In the genomic region with DNA sequence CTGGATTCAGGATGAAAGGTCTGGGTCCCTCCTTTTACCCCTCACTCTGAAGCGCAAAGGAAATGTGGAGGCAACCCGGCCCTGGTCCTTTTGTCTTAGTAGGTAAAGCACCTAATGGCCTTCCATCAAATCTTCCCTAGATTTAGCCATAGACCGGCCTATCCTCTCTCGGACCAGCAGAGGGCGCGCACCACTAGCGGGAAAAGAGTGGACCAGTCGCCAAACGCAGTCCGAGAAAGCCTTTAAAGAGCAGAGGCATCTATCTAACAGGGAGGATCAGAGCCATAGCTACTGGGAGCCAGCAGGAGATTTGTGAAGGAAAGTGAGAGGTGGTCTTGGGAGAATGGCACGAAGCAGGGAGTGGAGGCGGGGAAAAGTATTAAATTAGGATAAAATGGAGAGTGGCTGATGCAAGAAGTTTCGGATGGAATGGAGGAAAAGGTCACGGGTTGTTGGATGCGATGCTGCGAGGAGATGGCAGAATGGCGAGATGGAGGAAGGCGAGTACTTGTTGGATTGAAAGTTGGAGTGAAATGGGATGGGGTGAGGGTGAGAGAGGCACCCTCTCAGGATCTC, we compare ENCODE assay signal across 10 mouse cellular contexts. TPM values are rescaled to one million over a fixed set of nuclear protein-coding genes. Genes with fewer than 3 reads are reported as not detected.
DNase-seq lines count a peak whose midpoint lies in the region; ATAC-seq and TF ChIP-seq lines count a peak whose summit lies in the region.
"Had no signal": no experiment of that assay in that cellular context is flagged by ENCODE, and none has a peak within 500 bp of the region (broad histone marks: within the 10 kb centered on the region; RNA-seq: fewer than 3 reads in every experiment).

No protein-coding gene starts in this region.

- WGBS in liver, adult 2 months: 6% methylated on average over 18 of the region's 18 CpGs
- 6% methylated on average over 18 of the region's 18 CpGs for WGBS in liver, embryonic 12.5 days (ENCODE audit: insufficient replicate concordance)
- 2% methylated on average over 18 of the region's 18 CpGs for WGBS in forebrain, embryonic 11.5 days
- WGBS in hindbrain, embryonic 14.5 days: 2% methylated on average over 18 of the region's 18 CpGs
- 3% methylated on average over 18 of the region's 18 CpGs for WGBS in limb, embryonic 10.5 days

- H3K4me3 ChIP-seq in liver, adult 2 months (ENCODE audit: insufficient read depth, low read depth, low read length): no peak overlapping the region
- H3K4me3 ChIP-seq in liver, embryonic 12.5 days: no peak overlapping the region
- H3K4me3 ChIP-seq in forebrain, embryonic 11.5 days (ENCODE audit: low read depth, low read length): no peak overlapping the region
- H3K4me3 ChIP-seq in hindbrain, embryonic 14.5 days (replicated peaks; ENCODE audit: low read length): no peak overlapping the region
- no peak overlapping the region for H3K4me3 ChIP-seq in limb, embryonic 10.5 days
- H3K4me3 ChIP-seq: embryonic facial prominence, embryonic 12.5 days; neural tube, embryonic 12.5 days had no signal

- H3K9me3 ChIP-seq in liver, embryonic 12.5 days (replicated peaks): no peaks in the 10 kb centered on the region
- H3K9me3 ChIP-seq in forebrain, embryonic 11.5 days (ENCODE audit: control insufficient read depth, low read length): no peaks in the 10 kb centered on the region
- no peaks in the 10 kb centered on the region for H3K9me3 ChIP-seq in hindbrain, embryonic 14.5 days (ENCODE audit: control insufficient read depth, low read length)
- no peaks in the 10 kb centered on the region for H3K9me3 ChIP-seq in limb, embryonic 10.5 days (replicated peaks)
- H3K9me3 ChIP-seq: embryonic facial prominence, embryonic 12.5 days; neural tube, embryonic 12.5 days had no signal

- H3K9ac ChIP-seq in liver, adult 2 months (ENCODE audit: low read depth, low read length): no peak overlapping the region
- no peak overlapping the region for H3K9ac ChIP-seq in liver, embryonic 12.5 days
- no peak overlapping the region for H3K9ac ChIP-seq in forebrain, embryonic 11.5 days (ENCODE audit: low read length)
- no peak overlapping the region for H3K9ac ChIP-seq in hindbrain, embryonic 14.5 days
- H3K9ac ChIP-seq: embryonic facial prominence, embryonic 12.5 days; neural tube, embryonic 12.5 days had no signal

- H3K27ac ChIP-seq in liver, adult 2 months (replicated peaks; ENCODE audit: insufficient read depth, low read depth, low read length): no peak overlapping the region
- H3K27ac ChIP-seq in liver, embryonic 12.5 days: no peak overlapping the region
- H3K27ac ChIP-seq in forebrain, embryonic 11.5 days (ENCODE audit: low read depth, low read length): no peak overlapping the region
- H3K27ac ChIP-seq in hindbrain, embryonic 14.5 days: no peak overlapping the region
- no peak overlapping the region for H3K27ac ChIP-seq in limb, embryonic 10.5 days
- H3K27ac ChIP-seq: embryonic facial prominence, embryonic 12.5 days; neural tube, embryonic 12.5 days had no signal

- H3K4me1 ChIP-seq in liver, adult 2 months (ENCODE audit: control insufficient read depth, insufficient read depth, low read length): no peaks in the 10 kb centered on the region
- H3K4me1 ChIP-seq in liver, embryonic 12.5 days: peaks cover 16% of the 10 kb centered on the region; the same call in 1 of the 2 replicates
- H3K4me1 ChIP-seq in forebrain, embryonic 11.5 days (replicated peaks; ENCODE audit: control insufficient read depth, insufficient read depth, low read length): peaks cover 12% of the 10 kb centered on the region
- peaks cover 17% of the 10 kb centered on the region; the same call in 1 of the 2 replicates for H3K4me1 ChIP-seq in hindbrain, embryonic 14.5 days (replicated peaks; ENCODE audit: control insufficient read depth, insufficient read depth, low read length)
- peaks cover 27% of the 10 kb centered on the region for H3K4me1 ChIP-seq in limb, embryonic 10.5 days

- DNase-seq in liver, adult 2 months (ENCODE audit: extremely low read depth, low read depth, low spot score): peak; percentile 42
- peak; percentile 86 for DNase-seq in brain, embryonic 14.5 days (ENCODE audit: low read depth)
- peak; percentile 80 for DNase-seq in forebrain, embryonic 11.5 days (ENCODE audit: low spot score)
- peak; percentile 85 for DNase-seq in hindbrain, embryonic 14.5 days (ENCODE audit: low spot score)
- peak; percentile 82 for DNase-seq in limb, embryonic 10.5 days (ENCODE audit: low spot score)
- DNase-seq in neural tube, embryonic 10.5 days (ENCODE audit: extremely low spot score, low spot score): peak; percentile 76
- peak; percentile 43 for DNase-seq in thymus, postnatal 14 days

- no peak for TF ChIP-seq POLR2A in liver, adult 2 months (IDR thresholded peaks at IDR 0.05; ENCODE audit: extremely low read depth, insufficient read depth, low read length)
- no peak for TF ChIP-seq POLR2A in brain, embryonic 14.5 days (IDR thresholded peaks at IDR 0.05; ENCODE audit: borderline replicate concordance, extremely low read depth, insufficient read depth, insufficient read length, poor library complexity, severe bottlenecking)

- ATAC-seq in liver, embryonic 12.5 days: no peak
- no peak; the same call in 1 of the 2 replicates for ATAC-seq in forebrain, embryonic 11.5 days (replicated peaks; ENCODE audit: low FRiP score)
- ATAC-seq in hindbrain, embryonic 14.5 days (ENCODE audit: low FRiP score): peak; percentile 63

- H3K4me2 ChIP-seq in liver, embryonic 12.5 days: no peak overlapping the region
- no peak overlapping the region for H3K4me2 ChIP-seq in forebrain, embryonic 11.5 days (ENCODE audit: low read depth, low read length, severe bottlenecking)
- 0 out of 2 replicates have a peak overlapping the region, but pooled peaks have one; percentile 15 for H3K4me2 ChIP-seq in hindbrain, embryonic 14.5 days (replicated peaks)
- H3K4me2 ChIP-seq: embryonic facial prominence, embryonic 12.5 days; neural tube, embryonic 12.5 days had no signal

- H3K79me2 ChIP-seq in liver, adult 2 months (ENCODE audit: control insufficient read depth, insufficient read depth, low read length): no peaks in the 10 kb centered on the region

- peaks cover 31% of the 10 kb centered on the region for H3K27me3 ChIP-seq in liver, adult 2 months (ENCODE audit: control insufficient read depth, insufficient read depth, low read length)
- H3K27me3 ChIP-seq in liver, embryonic 12.5 days (replicated peaks): peaks cover 97% of the 10 kb centered on the region
- peaks cover 64% of the 10 kb centered on the region for H3K27me3 ChIP-seq in forebrain, embryonic 11.5 days (ENCODE audit: control insufficient read depth, insufficient read depth, low read length)
- H3K27me3 ChIP-seq in hindbrain, embryonic 14.5 days (ENCODE audit: control insufficient read depth, insufficient read depth, low read length): peaks cover 72% of the 10 kb centered on the region
- H3K27me3 ChIP-seq in limb, embryonic 10.5 days (ENCODE audit: low read depth, poor library complexity, severe bottlenecking): peaks cover 85% of the 10 kb centered on the region

- H3K36me3 ChIP-seq in liver, adult 2 months (ENCODE audit: control insufficient read depth, insufficient read depth, low read length): no peaks in the 10 kb centered on the region
- H3K36me3 ChIP-seq in liver, embryonic 12.5 days: no peaks in the 10 kb centered on the region
- no peaks in the 10 kb centered on the region for H3K36me3 ChIP-seq in forebrain, embryonic 11.5 days (ENCODE audit: control insufficient read depth, insufficient read depth, low read length)
- no peaks in the 10 kb centered on the region for H3K36me3 ChIP-seq in hindbrain, embryonic 14.5 days (replicated peaks; ENCODE audit: control insufficient read depth, insufficient read depth)
- no peaks in the 10 kb centered on the region for H3K36me3 ChIP-seq in limb, embryonic 10.5 days
- H3K36me3 ChIP-seq: embryonic facial prominence, embryonic 12.5 days; neural tube, embryonic 12.5 days had no signal

- peak; percentile 95 for TF ChIP-seq CTCF in liver, adult 2 months (IDR thresholded peaks at IDR 0.05; ENCODE audit: low read depth, low read length)
- peak; percentile 93 for TF ChIP-seq CTCF in brain, embryonic 14.5 days (IDR thresholded peaks at IDR 0.05; ENCODE audit: borderline replicate concordance, extremely low read depth, insufficient read depth, insufficient read length)

RNA-seq across cellular contexts. Expression of gene Fev, which starts 4.3 kb away (rescaled TPM):
- total RNA-seq in liver, adult 2 months (2014; rRNA removed): not detected in 2 replicates
- not detected in 2 replicates for polyA plus RNA-seq in liver, adult 2 months (2012; rRNA removed)
- polyA plus RNA-seq in liver, embryonic 12.5 days (2016; fragmentation: Nextera tagmentation; extraction: Ambion mirVana): 0.29 and 0.36 TPM in 2 replicates
- polyA plus RNA-seq in brain, embryonic 14.5 days (2012; rRNA removed): 0.47 and 3.4 TPM in 2 replicates
- polyA plus RNA-seq in forebrain, embryonic 11.5 days (2014; fragmentation: Nextera tagmentation; extraction: Ambion mirVana): not detected in 2 replicates
- 5.2 and 5.8 TPM in 2 replicates for polyA plus RNA-seq in hindbrain, embryonic 14.5 days (2014; fragmentation: Nextera tagmentation; extraction: Ambion mirVana)
- not detected in 2 replicates for polyA plus RNA-seq in limb, embryonic 10.5 days (2016; fragmentation: Nextera tagmentation; extraction: Ambion mirVana)
- polyA plus RNA-seq: neural tube, embryonic 12.5 days had no signal

RNA-seq across cellular contexts. Expression of gene Cryba2, which starts 12.1 kb away (rescaled TPM):
- total RNA-seq in liver, adult 2 months (2014; rRNA removed): not detected in 2 replicates
- not detected in 2 replicates for polyA plus RNA-seq in liver, adult 2 months (2012; rRNA removed)
- polyA plus RNA-seq in liver, embryonic 12.5 days (2016; fragmentation: Nextera tagmentation; extraction: Ambion mirVana): not detected in 2 replicates
- polyA plus RNA-seq in brain, embryonic 14.5 days (2012; rRNA removed): 0.44 and 1.1 TPM in 2 replicates
- not detected in 2 replicates for polyA plus RNA-seq in forebrain, embryonic 11.5 days (2014; fragmentation: Nextera tagmentation; extraction: Ambion mirVana)
- polyA plus RNA-seq in hindbrain, embryonic 14.5 days (2014; fragmentation: Nextera tagmentation; extraction: Ambion mirVana): 2.0 and 2.1 TPM in 2 replicates
- not detected in 2 replicates for polyA plus RNA-seq in limb, embryonic 10.5 days (2016; fragmentation: Nextera tagmentation; extraction: Ambion mirVana)
- polyA plus RNA-seq: neural tube, embryonic 12.5 days had no signal

RNA-seq across cellular contexts. Expression of gene Cdk5r2, which starts 26.1 kb away (rescaled TPM):
- total RNA-seq in liver, adult 2 months (2014; rRNA removed): not detected in 2 replicates
- not detected in 2 replicates for polyA plus RNA-seq in liver, adult 2 months (2012; rRNA removed)
- not detected in 2 replicates for polyA plus RNA-seq in liver, embryonic 12.5 days (2016; fragmentation: Nextera tagmentation; extraction: Ambion mirVana)
- polyA plus RNA-seq in brain, embryonic 14.5 days (2012; rRNA removed): 51.5 and 90.9 TPM in 2 replicates
- 1.2 and 1.4 TPM in 2 replicates for polyA plus RNA-seq in forebrain, embryonic 11.5 days (2014; fragmentation: Nextera tagmentation; extraction: Ambion mirVana)
- polyA plus RNA-seq in hindbrain, embryonic 14.5 days (2014; fragmentation: Nextera tagmentation; extraction: Ambion mirVana): 23.3 and 27.4 TPM in 2 replicates
- polyA plus RNA-seq in limb, embryonic 10.5 days (2016; fragmentation: Nextera tagmentation; extraction: Ambion mirVana): not detected in 2 replicates

RNA-seq across cellular contexts. Expression of gene Cfap65, which starts 54.5 kb away (rescaled TPM):
- total RNA-seq in liver, adult 2 months (2014; rRNA removed): not detected in 2 replicates
- not detected in 2 replicates for polyA plus RNA-seq in liver, adult 2 months (2012; rRNA removed)
- not detected in 2 replicates for polyA plus RNA-seq in liver, embryonic 12.5 days (2016; fragmentation: Nextera tagmentation; extraction: Ambion mirVana)
- 2.4 and 3.9 TPM in 2 replicates for polyA plus RNA-seq in brain, embryonic 14.5 days (2012; rRNA removed)
- 0.11 and 0.25 TPM in 2 replicates for polyA plus RNA-seq in forebrain, embryonic 11.5 days (2014; fragmentation: Nextera tagmentation; extraction: Ambion mirVana)
- 1.2 and 1.4 TPM in 2 replicates for polyA plus RNA-seq in hindbrain, embryonic 14.5 days (2014; fragmentation: Nextera tagmentation; extraction: Ambion mirVana)
- not detected in 2 replicates for polyA plus RNA-seq in limb, embryonic 10.5 days (2016; fragmentation: Nextera tagmentation; extraction: Ambion mirVana)

Comparison
In these comparisons a context has a peak if more than half of its experiments do, and no peak if none do; other contexts are left out.
1. RNA of gene Cdk5r2, which starts 26.1 kb away (polyA plus RNA-seq): 51.5 to 90.9 TPM in brain, embryonic 14.5 days and 23.3 to 27.4 TPM in hindbrain, embryonic 14.5 days; 1.2 to 1.4 TPM in forebrain, embryonic 11.5 days, not detected in liver, adult 2 months, not detected in liver, embryonic 12.5 days and not detected in limb, embryonic 10.5 days; every median in the first group is over 10 times any median in the second.
2. Peak in every context shown above with its lines, with median percentiles within 50 percentile points of each other: DNase-seq.